In genomic region chr1:165717711-165718542, GRCm38 (mm10) we compare ENCODE assay signal across 9 mouse cellular contexts. TPM values are rescaled to one million over a fixed set of nuclear protein-coding genes. Genes with fewer than 3 reads are reported as not detected.
DNase-seq lines count a peak whose midpoint lies in the region; ATAC-seq lines count a peak whose summit lies in the region.
"Had no signal": no experiment of that assay in that cellular context is flagged by ENCODE, and none has a peak within 500 bp of the region (broad histone marks: within the 10 kb centered on the region; RNA-seq: fewer than 3 reads in every experiment).

No protein-coding gene starts in this region.

- WGBS in midbrain, embryonic 11.5 days, result 64% methylated on average over 11 of the region's 11 CpGs
- 61% methylated on average over 11 of the region's 11 CpGs for WGBS in midbrain, embryonic 14.5 days
- 45% methylated on average over 11 of the region's 11 CpGs for WGBS in embryonic facial prominence, embryonic 12.5 days
- WGBS in limb, embryonic 11.5 days, result 51% methylated on average over 11 of the region's 11 CpGs

- H3K36me3 ChIP-seq in midbrain, embryonic 11.5 days (ENCODE audit: control insufficient read depth, insufficient read depth, low read length), result no peaks in the 10 kb centered on the region
- H3K36me3 ChIP-seq in midbrain, embryonic 14.5 days (ENCODE audit: control insufficient read depth, insufficient read depth, low read length), result no peaks in the 10 kb centered on the region
- no peaks in the 10 kb centered on the region for H3K36me3 ChIP-seq in embryonic facial prominence, embryonic 12.5 days
- H3K36me3 ChIP-seq in limb, embryonic 11.5 days (ENCODE audit: control insufficient read depth, insufficient read depth, low read length), result no peaks in the 10 kb centered on the region
- H3K36me3 ChIP-seq: midbrain, embryonic 12.5 days had no signal

- H3K4me3 ChIP-seq in midbrain, embryonic 11.5 days (ENCODE audit: low read depth, low read length), result no peak overlapping the region
- no peak overlapping the region for H3K4me3 ChIP-seq in midbrain, embryonic 14.5 days (replicated peaks; ENCODE audit: low read depth, low read length)
- H3K4me3 ChIP-seq in embryonic facial prominence, embryonic 12.5 days, result no peak overlapping the region
- no peak overlapping the region for H3K4me3 ChIP-seq in limb, embryonic 11.5 days (ENCODE audit: low read depth, low read length)
- H3K4me3 ChIP-seq: midbrain, embryonic 12.5 days had no signal

- H3K9me3 ChIP-seq in midbrain, embryonic 11.5 days (ENCODE audit: control insufficient read depth, low read length), result no peaks in the 10 kb centered on the region
- H3K9me3 ChIP-seq in midbrain, embryonic 14.5 days (ENCODE audit: control insufficient read depth, low read length), result no peaks in the 10 kb centered on the region
- H3K9me3 ChIP-seq in embryonic facial prominence, embryonic 12.5 days, result no peaks in the 10 kb centered on the region
- no peaks in the 10 kb centered on the region for H3K9me3 ChIP-seq in limb, embryonic 11.5 days (ENCODE audit: control insufficient read depth, low read length)
- H3K9me3 ChIP-seq: midbrain, embryonic 12.5 days had no signal

- H3K27ac ChIP-seq in midbrain, embryonic 11.5 days (ENCODE audit: low read depth, low read length), result no peak overlapping the region
- no peak overlapping the region for H3K27ac ChIP-seq in midbrain, embryonic 14.5 days (replicated peaks; ENCODE audit: low read depth, low read length)
- peak overlapping the region; percentile 52 for H3K27ac ChIP-seq in embryonic facial prominence, embryonic 12.5 days
- no peak overlapping the region for H3K27ac ChIP-seq in limb, embryonic 11.5 days (replicated peaks; ENCODE audit: low read depth, low read length)
- H3K27ac ChIP-seq: midbrain, embryonic 12.5 days had no signal

- no peak for ATAC-seq in midbrain, embryonic 11.5 days (ENCODE audit: low FRiP score)
- ATAC-seq in midbrain, embryonic 14.5 days (ENCODE audit: low FRiP score, low TSS enrichment), result no peak
- ATAC-seq in embryonic facial prominence, embryonic 12.5 days (ENCODE audit: insufficient number of reproducible peaks, insufficient read depth, low FRiP score, low TSS enrichment), result 0 out of 2 replicates have a peak, but pooled peaks have one; percentile 28
- 0 out of 2 replicates have a peak, but pooled peaks have one; percentile 21 for ATAC-seq in limb, embryonic 11.5 days (ENCODE audit: insufficient number of reproducible peaks, low FRiP score, low TSS enrichment, low read depth)
- ATAC-seq in megakaryocyte-erythroid progenitor cell, adult 5-6 weeks (replicated peaks; ENCODE audit: low FRiP score, low TSS enrichment, poor library complexity, severe bottlenecking), result peak; percentile 70
- ATAC-seq in erythroblast, adult 5-6 weeks (replicated peaks; ENCODE audit: low FRiP score, poor library complexity, severe bottlenecking), result no peak

- no peaks in the 10 kb centered on the region for H3K27me3 ChIP-seq in midbrain, embryonic 11.5 days (ENCODE audit: control insufficient read depth, insufficient read depth, low read length)
- no peaks in the 10 kb centered on the region for H3K27me3 ChIP-seq in midbrain, embryonic 14.5 days (ENCODE audit: control insufficient read depth, insufficient read depth, low read length)
- no peaks in the 10 kb centered on the region for H3K27me3 ChIP-seq in embryonic facial prominence, embryonic 12.5 days
- no peaks in the 10 kb centered on the region for H3K27me3 ChIP-seq in limb, embryonic 11.5 days (ENCODE audit: control insufficient read depth, insufficient read depth, low read length)
- H3K27me3 ChIP-seq: midbrain, embryonic 12.5 days had no signal

- peak; percentile 77 for DNase-seq in midbrain, embryonic 11.5 days (ENCODE audit: low spot score, missing footprints)
- no peak for DNase-seq in midbrain, embryonic 14.5 days
- DNase-seq in heart, postnatal 4 days, result peak; percentile 70
- DNase-seq in limb, embryonic 11.5 days (ENCODE audit: low spot score), result no peak
- peak; percentile 76 for DNase-seq in thymus, postnatal 25 days

- H3K9ac ChIP-seq in midbrain, embryonic 11.5 days (ENCODE audit: low read length), result no peak overlapping the region
- no peak overlapping the region for H3K9ac ChIP-seq in midbrain, embryonic 14.5 days (replicated peaks; ENCODE audit: low read length)
- H3K9ac ChIP-seq in embryonic facial prominence, embryonic 12.5 days, result no peak overlapping the region
- H3K9ac ChIP-seq in limb, embryonic 11.5 days (ENCODE audit: low read length), result no peak overlapping the region
- H3K9ac ChIP-seq: midbrain, embryonic 12.5 days had no signal

- no peak overlapping the region for H3K4me2 ChIP-seq in midbrain, embryonic 11.5 days
- H3K4me2 ChIP-seq in midbrain, embryonic 14.5 days (ENCODE audit: low read length), result no peak overlapping the region
- no peak overlapping the region for H3K4me2 ChIP-seq in embryonic facial prominence, embryonic 12.5 days (replicated peaks)
- no peak overlapping the region for H3K4me2 ChIP-seq in limb, embryonic 11.5 days (ENCODE audit: low read depth, severe bottlenecking)
- H3K4me2 ChIP-seq: midbrain, embryonic 12.5 days had no signal

- no peaks in the 10 kb centered on the region for H3K4me1 ChIP-seq in midbrain, embryonic 11.5 days (ENCODE audit: control insufficient read depth, insufficient read depth, low read length)
- H3K4me1 ChIP-seq in midbrain, embryonic 14.5 days (ENCODE audit: control insufficient read depth, insufficient read depth, low read length), result no peaks in the 10 kb centered on the region
- peaks cover 8% of the 10 kb centered on the region for H3K4me1 ChIP-seq in embryonic facial prominence, embryonic 12.5 days
- peaks cover 7% of the 10 kb centered on the region for H3K4me1 ChIP-seq in limb, embryonic 11.5 days (ENCODE audit: control insufficient read depth, insufficient read depth, low read length)

RNA-seq across cellular contexts. Expression of gene Rcsd1, which starts 8.4 kb away (rescaled TPM):
- polyA plus RNA-seq in midbrain, embryonic 11.5 days (2014; fragmentation: Nextera tagmentation; extraction: Ambion mirVana), result 5.9 and 6.6 TPM in 2 replicates
- 2.5 and 4.7 TPM in 2 replicates for polyA plus RNA-seq in midbrain, embryonic 14.5 days (2014; fragmentation: Nextera tagmentation; extraction: Ambion mirVana)
- polyA plus RNA-seq in embryonic facial prominence, embryonic 12.5 days (2016; fragmentation: Nextera tagmentation; extraction: Ambion mirVana), result 17.7 and 19.6 TPM in 2 replicates
- total RNA-seq in heart, postnatal 4 days (2021), result 100 to 1,000 TPM; 107 to 115 TPM
- polyA plus RNA-seq in limb, embryonic 11.5 days (2014; fragmentation: Nextera tagmentation; extraction: Ambion mirVana), result 6.1 and 8.9 TPM in 2 replicates
- total RNA-seq in megakaryocyte-erythroid progenitor cell, adult 5-6 weeks (2014; fragmentation: Nextera tagmentation), result 9.9 and 19.4 TPM in 2 replicates
- 11.1 TPM in 2 replicates for total RNA-seq in megakaryocyte-erythroid progenitor cell, adult 5-6 weeks (2017)
- 20.0 and 25.5 TPM in 2 replicates for total RNA-seq in erythroblast, adult 5-6 weeks (2015; ENCODE audit: low replicate concordance)
- 27.2 and 29.6 TPM in 2 replicates for total RNA-seq in erythroblast, adult 5-6 weeks (2017; ENCODE audit: low replicate concordance)

RNA-seq across cellular contexts. Expression of gene Creg1, which starts 45.6 kb away (rescaled TPM):
- polyA plus RNA-seq in midbrain, embryonic 11.5 days (2014; fragmentation: Nextera tagmentation; extraction: Ambion mirVana), result 37.4 and 43.4 TPM in 2 replicates
- 24.7 and 31.8 TPM in 2 replicates for polyA plus RNA-seq in midbrain, embryonic 14.5 days (2014; fragmentation: Nextera tagmentation; extraction: Ambion mirVana)
- 41.5 and 46.2 TPM in 2 replicates for polyA plus RNA-seq in embryonic facial prominence, embryonic 12.5 days (2016; fragmentation: Nextera tagmentation; extraction: Ambion mirVana)
- 10 to 100 TPM; 24.3 to 28.7 TPM for total RNA-seq in heart, postnatal 4 days (2021)
- 33.6 and 41.6 TPM in 2 replicates for polyA plus RNA-seq in limb, embryonic 11.5 days (2014; fragmentation: Nextera tagmentation; extraction: Ambion mirVana)
- 189 and 232 TPM in 2 replicates for total RNA-seq in megakaryocyte-erythroid progenitor cell, adult 5-6 weeks (2014; fragmentation: Nextera tagmentation)
- total RNA-seq in megakaryocyte-erythroid progenitor cell, adult 5-6 weeks (2017), result 159 and 165 TPM in 2 replicates
- 921 and 924 TPM in 2 replicates for total RNA-seq in erythroblast, adult 5-6 weeks (2015; ENCODE audit: low replicate concordance)
- total RNA-seq in erythroblast, adult 5-6 weeks (2017; ENCODE audit: low replicate concordance), result 849 and 890 TPM in 2 replicates

Comparison
In these comparisons a context has a peak if more than half of its experiments do, and no peak if none do; other contexts are left out.
1. DNase-seq: peak in midbrain, embryonic 11.5 days (single experiment), heart, postnatal 4 days (single experiment) and thymus, postnatal 25 days (single experiment); none in midbrain, embryonic 14.5 days (single experiment) and limb, embryonic 11.5 days (single experiment).
2. ATAC-seq: peak in embryonic facial prominence, embryonic 12.5 days (single experiment), limb, embryonic 11.5 days (single experiment) and megakaryocyte-erythroid progenitor cell, adult 5-6 weeks (single experiment); none in midbrain, embryonic 11.5 days (single experiment), midbrain, embryonic 14.5 days (single experiment) and erythroblast, adult 5-6 weeks (single experiment).